Mouse (Mus musculus): Measurements from ENCODE around the gene Adap1.

Gene Adap1

GRCm38 (mm10) chr5:139335634-139336033 is 10.2 kb upstream of the Adap1 start:
- ChIA-PET CTCF (no interaction called here), POLR2A (no interaction called here)

GRCm38 (mm10) chr5:139334394-139334793 is 9.0 kb upstream of the Adap1 start:
- CTCF ChIA-PET: interaction anchor here (0.6 to 5.6 kb wide), 22 partner anchors 8 to 488 kb away, joined by 3 to 114 read pairs (median 4); partner anchors contain the start of genes Cyp2w1 (in 2 of the 4), Adap1 (in 1 of the 4) and Cox19 (in 1 of the 4)
- POLR2A ChIA-PET: interaction anchor here in 3 of 4 experiments (0.6 to 6.0 kb wide), 10 partner anchors 8 to 437 kb away, joined by 3 to 37 read pairs (median 4); partner anchors contain the start of genes Cox19 (in 1 of the 3) and Cyp2w1 (in 1 of the 3)

GRCm38 (mm10) chr5:139333301-139334013 is 8.0 kb upstream of the Adap1 start:
- ChIA-PET POLR2A (interaction anchor here in 3 of 4 experiments (0.6 to 6.0 kb wide), 13 partner anchors 10 to 436 kb away, joined by 3 to 37 read pairs (median 5); partner anchors contain the start of genes Cox19 (in 2 of the 3) and Cyp2w1 (in 1 of the 3)), CTCF (interaction anchor here (0.5 to 5.6 kb wide), 22 partner anchors 9 to 672 kb away, joined by 3 to 114 read pairs (median 5); partner anchors contain the start of genes Cyp2w1 (in 2 of the 4) and Cox19 (in 1 of the 4))

- CTCF ChIA-PET: interaction anchor here (0.9 to 5.6 kb wide), 28 partner anchors 8 to 418 kb away, joined by 3 to 114 read pairs (median 6); partner anchors contain the start of genes Cox19 (in 2 of the 4), Cyp2w1 (in 2 of the 4), Get4 (in 1 of the 4) and Zfand2a (in 1 of the 4)
- POLR2A ChIA-PET: interaction anchor here in 3 of 4 experiments (0.5 to 6.0 kb wide), 17 partner anchors 9 to 252 kb away, joined by 3 to 37 read pairs (median 5); partner anchors contain the start of genes Cox19 (in 2 of the 3), Cyp2w1 (in 2 of the 3) and Get4 (in 1 of the 3)
Observed at GRCm38 (mm10) chr5:139332590-139333272, 7.3 kb upstream of the Adap1 start.

- ChIA-PET CTCF (interaction anchor here (0.5 to 5.6 kb wide), 60 partner anchors 9 to 1595 kb away, joined by 3 to 114 read pairs (median 4); partner anchors contain the start of genes Cox19 (in 2 of the 4), Cyp2w1 (in 2 of the 4), Dnaaf5 (in 1 of the 4) and Get4 (in 1 of the 4)), POLR2A (interaction anchor here in 3 of 4 experiments (0.6 to 6.0 kb wide), 23 partner anchors 9 to 1057 kb away, joined by 3 to 37 read pairs (median 4); partner anchors contain the start of genes Cyp2w1 (in 2 of the 3), Cox19 (in 1 of the 3), Get4 (in 1 of the 3) and Gpr146 (in 1 of the 3))
Observed at GRCm38 (mm10) chr5:139331742-139332141, 6.3 kb upstream of the Adap1 start.

- POLR2A ChIA-PET: interaction anchor here in 2 of 4 experiments (0.7 to 6.0 kb wide), 10 partner anchors 8 to 217 kb away, joined by 3 to 37 read pairs (median 6); partner anchors contain the start of gene Cyp2w1 (in 1 of the 2)
- CTCF ChIA-PET: interaction anchor here (0.6 to 5.6 kb wide), 15 partner anchors 10 to 60 kb away, joined by 3 to 114 read pairs (median 8); partner anchors contain the start of genes Cox19 (in 2 of the 4) and Cyp2w1 (in 2 of the 4)
Observed at GRCm38 (mm10) chr5:139330766-139331165, 5.3 kb upstream of the Adap1 start.

- CTCF ChIA-PET: interaction anchor here (0.6 to 1.7 kb wide), 11 partner anchors 9 to 440 kb away, joined by 3 to 7 read pairs (median 4); no protein-coding TSS in a partner anchor
- POLR2A ChIA-PET: interaction anchor here (0.6 to 5.7 kb wide), 19 partner anchors 9 to 402 kb away, joined by 3 to 33 read pairs (median 4); no protein-coding TSS in a partner anchor
Observed at GRCm38 (mm10) chr5:139327634-139328020, 2.2 kb upstream of the Adap1 start.

GRCm38 (mm10) chr5:139326986-139327633 is 1.7 kb upstream of the Adap1 start:
- ChIA-PET POLR2A (interaction anchor here (0.6 to 5.7 kb wide), 22 partner anchors 7 to 402 kb away, joined by 3 to 33 read pairs (median 4); no protein-coding TSS in a partner anchor), CTCF (interaction anchor here (0.5 to 2.8 kb wide), 17 partner anchors 10 to 440 kb away, joined by 3 to 11 read pairs (median 4); no protein-coding TSS in a partner anchor)

GRCm38 (mm10) chr5:139326111-139326696 is 782 bp upstream of the Adap1 start:
- POLR2A ChIA-PET: interaction anchor here (0.7 to 3.1 kb wide), 18 partner anchors 8 to 75 kb away, joined by 3 to 16 read pairs (median 4); partner anchors contain the start of gene Get4 (in 1 of the 4)
- CTCF ChIA-PET: interaction anchor here (0.5 to 2.8 kb wide), 15 partner anchors 17 to 328 kb away, joined by 3 to 11 read pairs (median 4); no protein-coding TSS in a partner anchor

- ChIA-PET CTCF (interaction anchor here (0.5 to 2.8 kb wide), 14 partner anchors 10 to 1713 kb away, joined by 3 to 11 read pairs (median 4); no protein-coding TSS in a partner anchor), POLR2A (interaction anchor here (0.5 to 3.1 kb wide), 28 partner anchors 7 to 446 kb away, joined by 3 to 16 read pairs (median 3); partner anchors contain the start of genes Get4 (in 2 of the 4) and Pdgfa (in 1 of the 4))
Observed at GRCm38 (mm10) chr5:139324691-139325394, 579 bp downstream of the Adap1 start.

- ChIA-PET CTCF (interaction anchor here (0.6 to 2.8 kb wide), 11 partner anchors 10 to 1414 kb away, joined by 3 to 11 read pairs (median 4); no protein-coding TSS in a partner anchor), POLR2A (interaction anchor here (0.6 to 3.1 kb wide), 20 partner anchors 9 to 332 kb away, joined by 3 to 13 read pairs (median 3); no protein-coding TSS in a partner anchor)
Observed at GRCm38 (mm10) chr5:139324045-139324491, 1.4 kb downstream of the Adap1 start.

- ChIA-PET POLR2A (interaction anchor here in 3 of 4 experiments (0.6 to 3.2 kb wide), 12 partner anchors 8 to 332 kb away, joined by 3 to 13 read pairs (median 4); no protein-coding TSS in a partner anchor), CTCF (interaction anchor here (0.6 to 1.4 kb wide), 12 partner anchors 8 to 1414 kb away, joined by 3 to 6 read pairs (median 3); no protein-coding TSS in a partner anchor)
Observed at GRCm38 (mm10) chr5:139323260-139323924, 2.0 kb downstream of the Adap1 start.

GRCm38 (mm10) chr5:139321331-139321730 is 4.1 kb downstream of the Adap1 start:
- ChIA-PET CTCF (interaction anchor here in 2 of 4 experiments (0.5 to 1.1 kb wide), 2 partner anchors 12 to 39 kb away, joined by 3 read pairs; no protein-coding TSS in a partner anchor), POLR2A (interaction anchor here in 2 of 4 experiments (1.3 to 3.2 kb wide), 5 partner anchors 8 to 326 kb away, joined by 3 to 8 read pairs (median 4); no protein-coding TSS in a partner anchor)

GRCm38 (mm10) chr5:139320424-139320823 is 5.0 kb downstream of the Adap1 start:
- POLR2A ChIA-PET: interaction anchor here in 3 of 4 experiments (0.6 to 3.7 kb wide), 9 partner anchors 9 to 322 kb away, joined by 3 to 33 read pairs (median 4); partner anchors contain the start of gene Sun1 (in 1 of the 3)
- CTCF ChIA-PET: interaction anchor here in 3 of 4 experiments (0.6 to 3.6 kb wide), 10 partner anchors 11 to 233 kb away, joined by 3 to 16 read pairs (median 4); no protein-coding TSS in a partner anchor

Measured in embryonic stem cell, embryonic (primary cell).